26 mouse cellular contexts compared by ENCODE assay signal in the genomic region with DNA sequence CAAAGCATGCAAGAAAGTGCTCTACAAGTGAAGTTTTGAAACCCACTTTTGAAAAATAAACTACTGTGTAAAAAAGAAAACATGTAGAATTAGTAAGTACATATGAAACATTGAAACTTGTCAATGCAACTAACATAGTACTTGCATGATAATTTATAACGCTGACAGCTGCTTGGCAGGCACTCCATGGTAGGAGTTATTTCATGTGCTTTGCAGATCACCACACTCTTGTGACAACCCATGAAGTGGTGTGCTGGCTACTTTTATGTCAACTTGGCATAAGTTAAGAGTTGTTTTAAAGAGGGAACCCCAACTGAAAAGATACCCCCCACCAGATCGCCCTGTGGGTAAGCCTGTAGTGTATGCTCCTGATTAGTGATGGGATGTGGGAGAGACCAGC. TPM values are rescaled to one million over a fixed set of nuclear protein-coding genes. Genes with fewer than 3 reads are reported as not detected.
A peak's percentile ranks its signal among the peaks of the same experiment; 100 is the strongest.
DNase-seq lines count a peak whose midpoint lies in the region; ATAC-seq and TF ChIP-seq lines count a peak whose summit lies in the region.
"Had no signal": no experiment of that assay in that cellular context is flagged by ENCODE, and none has a peak within 500 bp of the region (broad histone marks: within the 10 kb centered on the region; RNA-seq: fewer than 3 reads in every experiment).

No protein-coding gene starts in this region.

- DNase-seq in midbrain, embryonic 11.5 days (ENCODE audit: low spot score, missing footprints), result peak; percentile 69
- DNase-seq in midbrain, embryonic 14.5 days, result no peak
- peak; percentile 70 for DNase-seq in NIH3T3 (ENCODE audit: low read depth)
- no peak for DNase-seq in embryo, embryonic 11 days
- no peak for DNase-seq in gastrocnemius, adult 18-20 months (ENCODE audit: low spot score)
- DNase-seq: adrenal gland, postnatal 10 days; cerebellum, adult 11 months; cerebellum, adult 2 months; cerebellum, adult 9-11 months; cerebellum, postnatal 25 days; gastrocnemius, postnatal 10 days; gastrocnemius, postnatal 36 days; heart, postnatal 36 days had no signal

- no peak overlapping the region for H3K4me2 ChIP-seq in midbrain, embryonic 11.5 days
- no peak overlapping the region for H3K4me2 ChIP-seq in midbrain, embryonic 14.5 days (ENCODE audit: low read length)
- H3K4me2 ChIP-seq: embryonic facial prominence, embryonic 13.5 days; forebrain, embryonic 12.5 days; forebrain, embryonic 15.5 days; heart, embryonic 11.5 days; hindbrain, embryonic 13.5 days; intestine, embryonic 15.5 days had no signal

- H3K27me3 ChIP-seq in midbrain, embryonic 11.5 days (ENCODE audit: control insufficient read depth, insufficient read depth, low read length), result no peaks in the 10 kb centered on the region
- H3K27me3 ChIP-seq in midbrain, embryonic 14.5 days (ENCODE audit: control insufficient read depth, insufficient read depth, low read length), result no peaks in the 10 kb centered on the region
- no peaks in the 10 kb centered on the region for H3K27me3 ChIP-seq in small intestine, adult 2 months (ENCODE audit: control insufficient read depth, insufficient read depth, low read length)
- H3K27me3 ChIP-seq: embryonic facial prominence, embryonic 13.5 days; forebrain, embryonic 12.5 days; forebrain, embryonic 15.5 days; hindbrain, embryonic 13.5 days; intestine, embryonic 15.5 days had no signal

- ATAC-seq in midbrain, embryonic 11.5 days (ENCODE audit: low FRiP score), result no peak
- ATAC-seq in midbrain, embryonic 14.5 days (ENCODE audit: low FRiP score, low TSS enrichment), result no peak
- ATAC-seq: activated CD4-positive, CD25-positive, alpha-beta regulatory T cell, adult 4 months; CD4-positive, CD25-positive, alpha-beta regulatory T cell, adult 4 months; forebrain, embryonic 15.5 days; hindbrain, embryonic 16.5 days; intestine, embryonic 15.5 days had no signal

- WGBS in midbrain, embryonic 11.5 days, result 82% methylated on average over 2 of the region's 2 CpGs
- whole genome bisulfite sequencing in midbrain, embryonic 14.5 days, result 90% methylated on average over 2 of the region's 2 CpGs
- WGBS in small intestine, adult 2 months, result 71% methylated on average over 2 of the region's 2 CpGs

- H3K4me3 ChIP-seq in midbrain, embryonic 11.5 days (ENCODE audit: low read depth, low read length), result no peak overlapping the region
- no peak overlapping the region for H3K4me3 ChIP-seq in midbrain, embryonic 14.5 days (replicated peaks; ENCODE audit: low read depth, low read length)
- H3K4me3 ChIP-seq in small intestine, adult 2 months (ENCODE audit: low read depth, low read length), result no peak overlapping the region
- H3K4me3 ChIP-seq: embryonic facial prominence, embryonic 10.5 days; embryonic facial prominence, embryonic 13.5 days; erythroblast, embryonic 14.5 days; forebrain, embryonic 12.5 days; forebrain, embryonic 15.5 days; hindbrain, embryonic 10.5 days; hindbrain, embryonic 13.5 days; intestine, embryonic 15.5 days had no signal

- no peak overlapping the region for H3K27ac ChIP-seq in midbrain, embryonic 11.5 days (ENCODE audit: low read depth, low read length)
- no peak overlapping the region for H3K27ac ChIP-seq in midbrain, embryonic 14.5 days (replicated peaks; ENCODE audit: low read depth, low read length)
- H3K27ac ChIP-seq in small intestine, adult 2 months (ENCODE audit: insufficient read depth, low read depth, low read length), result 0 out of 2 replicates have a peak overlapping the region, but pooled peaks have one; percentile 95
- H3K27ac ChIP-seq: embryonic facial prominence, embryonic 10.5 days; embryonic facial prominence, embryonic 13.5 days; forebrain, embryonic 12.5 days; forebrain, embryonic 15.5 days; hindbrain, embryonic 10.5 days; hindbrain, embryonic 13.5 days; intestine, embryonic 15.5 days had no signal

- no peak overlapping the region for H3K9ac ChIP-seq in midbrain, embryonic 11.5 days (ENCODE audit: low read length)
- H3K9ac ChIP-seq in midbrain, embryonic 14.5 days (replicated peaks; ENCODE audit: low read length), result no peak overlapping the region
- H3K9ac ChIP-seq: embryonic facial prominence, embryonic 13.5 days; forebrain, embryonic 12.5 days; forebrain, embryonic 15.5 days; hindbrain, embryonic 13.5 days; intestine, embryonic 15.5 days had no signal

- H3K36me3 ChIP-seq in midbrain, embryonic 11.5 days (ENCODE audit: control insufficient read depth, insufficient read depth, low read length), result no peaks in the 10 kb centered on the region
- no peaks in the 10 kb centered on the region for H3K36me3 ChIP-seq in midbrain, embryonic 14.5 days (ENCODE audit: control insufficient read depth, insufficient read depth, low read length)
- no peaks in the 10 kb centered on the region for H3K36me3 ChIP-seq in small intestine, adult 2 months (ENCODE audit: control insufficient read depth, insufficient read depth, low read length)
- H3K36me3 ChIP-seq: embryonic facial prominence, embryonic 10.5 days; embryonic facial prominence, embryonic 13.5 days; forebrain, embryonic 12.5 days; forebrain, embryonic 15.5 days; hindbrain, embryonic 10.5 days; hindbrain, embryonic 13.5 days; intestine, embryonic 15.5 days had no signal

- no peaks in the 10 kb centered on the region for H3K9me3 ChIP-seq in midbrain, embryonic 11.5 days (ENCODE audit: control insufficient read depth, low read length)
- H3K9me3 ChIP-seq in midbrain, embryonic 14.5 days (ENCODE audit: control insufficient read depth, low read length), result no peaks in the 10 kb centered on the region
- H3K9me3 ChIP-seq: embryonic facial prominence, embryonic 10.5 days; embryonic facial prominence, embryonic 13.5 days; forebrain, embryonic 12.5 days; forebrain, embryonic 15.5 days; hindbrain, embryonic 10.5 days; hindbrain, embryonic 13.5 days; intestine, embryonic 15.5 days had no signal

- TF ChIP-seq POLR2A in small intestine, adult 2 months (IDR thresholded peaks at IDR 0.05; ENCODE audit: low read depth, low read length), result no peak

- no peaks in the 10 kb centered on the region for H3K4me1 ChIP-seq in midbrain, embryonic 11.5 days (ENCODE audit: control insufficient read depth, insufficient read depth, low read length)
- no peaks in the 10 kb centered on the region for H3K4me1 ChIP-seq in midbrain, embryonic 14.5 days (ENCODE audit: control insufficient read depth, insufficient read depth, low read length)
- peaks cover 37% of the 10 kb centered on the region for H3K4me1 ChIP-seq in small intestine, adult 2 months (ENCODE audit: control insufficient read depth, insufficient read depth, insufficient read length, low read length)
- H3K4me1 ChIP-seq: embryonic facial prominence, embryonic 10.5 days; embryonic facial prominence, embryonic 13.5 days; forebrain, embryonic 12.5 days; forebrain, embryonic 15.5 days; hindbrain, embryonic 10.5 days; hindbrain, embryonic 13.5 days had no signal

- TF ChIP-seq CTCF in small intestine, adult 2 months (IDR thresholded peaks at IDR 0.05; ENCODE audit: extremely low read depth, insufficient read length, insufficient replicate concordance, low read depth, low read length), result no peak

RNA-seq across cellular contexts. Expression of a gene that starts 12.0 kb away (rescaled TPM):
- 0.10 and 0.38 TPM in 2 replicates for polyA plus RNA-seq in midbrain, embryonic 11.5 days (2014; fragmentation: Nextera tagmentation; extraction: Ambion mirVana)
- polyA plus RNA-seq in midbrain, embryonic 14.5 days (2014; fragmentation: Nextera tagmentation; extraction: Ambion mirVana), result not detected in 2 replicates
- polyA plus RNA-seq in small intestine, adult 2 months (2012; rRNA removed), result 100 and 151 TPM in 2 replicates
- total RNA-seq in gastrocnemius, adult 18-20 months (2021), result under 1 TPM; 0.09 TPM
- polyA plus RNA-seq: erythroblast, embryonic 14.5 days had no signal

RNA-seq across cellular contexts. Expression of a gene that starts 41.6 kb away (rescaled TPM):
- 60.4 and 62.7 TPM in 2 replicates for polyA plus RNA-seq in midbrain, embryonic 11.5 days (2014; fragmentation: Nextera tagmentation; extraction: Ambion mirVana)
- 52.3 and 63.6 TPM in 2 replicates for polyA plus RNA-seq in midbrain, embryonic 14.5 days (2014; fragmentation: Nextera tagmentation; extraction: Ambion mirVana)
- 7.1 and 8.6 TPM in 2 replicates for polyA plus RNA-seq in small intestine, adult 2 months (2012; rRNA removed)
- 1 to 10 TPM; 5.8 to 7.4 TPM for total RNA-seq in gastrocnemius, adult 18-20 months (2021)

Comparison
In these comparisons a context has a peak if more than half of its experiments do, and no peak if none do; other contexts are left out.
1. DNase-seq: peak in midbrain, embryonic 11.5 days (single experiment) and NIH3T3 (single experiment); none in midbrain, embryonic 14.5 days (single experiment), embryo, embryonic 11 days (single experiment) and gastrocnemius, adult 18-20 months (single experiment).
2. RNA of a gene that starts 12.0 kb away (polyA plus RNA-seq): 100 to 151 TPM in small intestine, adult 2 months; 0.10 to 0.38 TPM in midbrain, embryonic 11.5 days and not detected in midbrain, embryonic 14.5 days; every median in the first group is over 10 times any median in the second.